Mouse (Mus musculus) adrenal gland, postnatal 4 days (tissue): ENCODE measurements around the gene Polh. TPM values are rescaled to one million over a fixed set of nuclear protein-coding genes. Genes with fewer than 3 reads are reported as not detected.

Experiments
- DNase-seq, 2 experiments: peaks; one replicate each; pipeline ENCODE4 v3.0.0; 2021 to 2022; ENCODE audit warnings: low spot score in 2 of 2, mixed read lengths in 2 of 2
- microRNA-seq: library from miRNA; unstranded; fragments of <30 nt; microRNA quantifications from one replicate; pipeline ENCODE4 v1.2.0, GENCODE M21; 2021
- total RNA-seq, 2 experiments: library from RNA; stranded (reverse); gene quantifications; 2 replicates each; pipeline ENCODE4 v1.2.3; 2021

Gene Polh
- total RNA-seq, 2 experiments from 2014 or later: 34.9 to 36.8 TPM

- no peak for DNase-seq
Observed at GRCm38 (mm10) chr17:46138563-46139236, 63.7 kb downstream of the Polh start.

GRCm38 (mm10) chr17:46132862-46133261 is 69.6 kb downstream of the Polh start:
- DNase-seq: no peak

- DNase-seq: peak in 1 of 2 experiments; percentile 51
Observed at GRCm38 (mm10) chr17:46132058-46132718, 70.3 kb downstream of the Polh start.

DNA sequence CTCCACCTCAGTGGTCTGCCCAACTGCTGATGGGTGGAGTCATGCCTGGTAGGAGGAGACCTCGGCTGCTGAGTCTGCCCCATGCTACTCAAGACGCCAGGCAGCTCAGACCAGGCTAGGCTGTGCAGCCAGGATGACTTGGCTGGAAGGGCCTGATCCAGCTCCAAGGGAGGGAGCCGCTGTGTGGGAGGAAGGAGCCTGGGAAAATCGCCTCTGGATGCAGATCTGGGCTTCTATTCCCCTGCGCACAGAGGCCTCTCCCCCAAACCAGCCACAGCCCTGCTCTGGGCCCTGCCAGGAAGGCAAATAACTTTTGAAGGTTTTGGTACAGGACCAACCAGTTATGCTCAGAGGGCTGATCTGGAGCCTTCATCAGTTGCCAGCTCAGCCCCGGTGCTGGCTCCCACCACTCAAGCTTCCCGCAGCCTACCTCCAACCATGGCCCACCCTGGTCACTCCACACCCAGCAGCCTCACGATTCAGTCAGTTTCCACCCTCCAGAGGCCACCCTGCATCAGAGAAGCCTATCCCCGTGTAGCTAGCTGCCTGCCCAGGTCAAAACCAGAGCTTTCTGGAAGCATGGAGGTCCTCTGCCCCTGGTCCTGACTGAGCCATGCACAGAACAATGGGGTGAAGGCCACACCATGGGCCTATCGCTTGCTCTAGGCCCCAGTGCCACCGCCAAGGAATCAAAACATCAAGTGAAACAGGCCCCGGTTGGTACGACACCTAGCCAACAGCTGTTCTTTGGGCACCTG is 72.5 kb downstream of the Polh start:
- DNase-seq: no peak

GRCm38 (mm10) chr17:46127814-46128493 is 74.5 kb downstream of the Polh start:
- no peak for DNase-seq

GRCm38 (mm10) chr17:46126608-46127007 is 75.8 kb downstream of the Polh start:
- DNase-seq: no peak

- DNase-seq: no peak
Observed at GRCm38 (mm10) chr17:46123953-46124700, 78.3 kb downstream of the Polh start.

DNA sequence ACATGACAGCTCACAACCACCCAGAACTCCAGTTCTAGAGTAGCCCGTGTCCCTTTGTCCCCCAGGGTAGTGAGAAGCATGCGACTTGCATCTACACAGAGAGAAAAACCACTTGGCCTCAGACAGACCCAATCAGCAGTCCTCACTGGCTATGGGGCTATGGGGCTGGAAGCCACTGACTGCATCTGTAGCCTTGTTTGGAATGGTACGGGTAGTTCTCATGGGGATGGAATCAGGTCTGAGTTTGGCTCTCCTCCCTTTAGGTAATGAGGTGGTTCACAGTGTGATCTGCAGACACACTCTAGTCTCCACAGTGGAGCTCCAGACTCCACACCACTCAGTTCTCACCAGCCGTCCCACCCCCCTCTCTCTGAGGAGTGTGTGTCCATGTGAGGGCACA is 79.2 kb downstream of the Polh start:
- DNase-seq: no peak

DNA sequence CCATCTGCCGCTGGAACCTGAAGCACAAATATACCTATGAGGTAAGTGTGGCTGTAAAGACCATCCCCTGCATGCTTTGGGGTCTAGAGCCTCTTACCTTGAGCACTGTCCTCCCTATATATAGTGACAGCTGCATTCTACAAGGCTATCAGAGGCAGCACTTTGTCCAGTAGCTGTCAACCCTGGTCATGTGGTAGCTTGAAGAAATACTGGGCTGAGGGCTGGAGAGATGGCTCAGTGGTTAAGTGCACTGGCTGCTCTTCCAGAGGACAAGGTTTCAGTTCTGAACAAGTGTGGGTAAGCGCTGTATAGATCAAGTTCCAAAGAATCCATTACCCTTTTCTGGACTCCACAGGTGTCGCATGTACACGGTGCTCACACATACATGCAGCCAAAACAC is 79.7 kb downstream of the Polh start:
- DNase-seq: no peak

Small RNAs within 50 kb of the gene (microRNA-seq; reads per million reads assigned to microRNA genes)
- 0.79 reads per million for gene Mir693

Other genes starting within 250 kb of the Polh start
- 100 to 1,000 TPM; 242 to 257 TPM for gene Vegfa, start 170.3 kb downstream of the Polh start, total RNA-seq
- gene Mrps18a, start 91.7 kb downstream of the Polh start, total RNA-seq: 100 to 1,000 TPM in 1 of 2 experiments, 10 to 100 TPM in 1; 94.1 to 101 TPM
- gene Rsph9, start 58.4 kb downstream of the Polh start, total RNA-seq: 10 to 100 TPM; 10.2 to 13.4 TPM
- gene Mad2l1bp, start 49.1 kb downstream of the Polh start, total RNA-seq: 10 to 100 TPM; 18.1 to 18.4 TPM
- gene Gtpbp2, start 41.6 kb downstream of the Polh start, total RNA-seq: 100 to 1,000 TPM; 101 to 116 TPM
- 10 to 100 TPM; 72.0 to 74.6 TPM for gene Xpo5, start 137 bp upstream of the Polh start, total RNA-seq
- 100 to 1,000 TPM; 101 to 108 TPM for gene Polr1c, start 45.4 kb upstream of the Polh start, total RNA-seq
- gene Yipf3, start 45.4 kb upstream of the Polh start, total RNA-seq: 100 to 1,000 TPM; 137 to 139 TPM
- 1 to 10 TPM; 6.3 to 7.3 TPM for gene Lrrc73, start 50.9 kb upstream of the Polh start, total RNA-seq
- 10 to 100 TPM; 68.8 to 75.3 TPM for gene Tjap1, start 80.4 kb upstream of the Polh start, total RNA-seq
- gene Dlk2, start 94.8 kb upstream of the Polh start, total RNA-seq: 1 to 10 TPM in 1 of 2 experiments, under 1 TPM in 1; 0.54 to 1.7 TPM
- 10 to 100 TPM; 13.8 to 14.1 TPM for gene Abcc10, start 125.7 kb upstream of the Polh start, total RNA-seq
- 10 to 100 TPM; 39.6 to 40.9 TPM for gene Zfp318, start 181.1 kb upstream of the Polh start, total RNA-seq
- gene Crip3, start 226.3 kb upstream of the Polh start, total RNA-seq: 1 to 10 TPM; 1.6 to 2.0 TPM
- 1 to 10 TPM in 1 of 2 experiments, under 1 TPM in 1; 0.14 to 4.0 TPM for gene Slc22a7, start 235.8 kb upstream of the Polh start, total RNA-seq